Mouse (Mus musculus) MN1 (cell line): ENCODE results near the gene Mas1.

Experiments
- DNase-seq: peaks from one replicate; pipeline ENCODE4 v3.0.0-alpha.2; 2016; ENCODE audit warnings: low spot score

The Mas1 gene

GRCm38 (mm10) chr17:12830351-12830750 lies 37.6 kb downstream of the Mas1 start:
- DNase-seq = no peak

- DNase-seq = no peak
These were observed 52.1 kb downstream of the Mas1 start for GRCm38 (mm10) chr17:12815885-12816284.

GRCm38 (mm10) chr17:12814502-12814901 lies 53.4 kb downstream of the Mas1 start:
- no peak for DNase-seq

- DNase-seq = no peak
These were observed 57.0 kb downstream of the Mas1 start for GRCm38 (mm10) chr17:12810973-12811303.

GRCm38 (mm10) chr17:12810103-12810972 lies 57.6 kb downstream of the Mas1 start:
- peak; percentile 88 for DNase-seq

- DNase-seq = no peak
These were observed 59.1 kb downstream of the Mas1 start for GRCm38 (mm10) chr17:12808851-12809250.

- DNase-seq = no peak
These were observed 63.1 kb downstream of the Mas1 start for GRCm38 (mm10) chr17:12804584-12805445.

- no peak for DNase-seq
These were observed 65.9 kb downstream of the Mas1 start for GRCm38 (mm10) chr17:12801861-12802540.

GRCm38 (mm10) chr17:12799368-12800275 lies 68.3 kb downstream of the Mas1 start:
- DNase-seq = no peak

- no peak for DNase-seq
These were observed 69.4 kb downstream of the Mas1 start for GRCm38 (mm10) chr17:12798571-12798970.

GRCm38 (mm10) chr17:12797427-12798029 lies 70.4 kb downstream of the Mas1 start:
- DNase-seq = no peak

- DNase-seq = no peak
These were observed 71.3 kb downstream of the Mas1 start for GRCm38 (mm10) chr17:12796633-12797032.

GRCm38 (mm10) chr17:12793660-12794406 lies 74.1 kb downstream of the Mas1 start:
- DNase-seq = peak; percentile 45

GRCm38 (mm10) chr17:12792422-12793206 lies 75.3 kb downstream of the Mas1 start:
- DNase-seq = peak; percentile 58

- peak; percentile 66 for DNase-seq
These were observed 76.5 kb downstream of the Mas1 start for GRCm38 (mm10) chr17:12791420-12791819.

GRCm38 (mm10) chr17:12791079-12791406 lies 76.9 kb downstream of the Mas1 start:
- no peak for DNase-seq
